Mouse (Mus musculus) brown adipose tissue, adult 24 weeks (tissue): ENCODE results near the gene Capza3. TPM values are rescaled to one million over a fixed set of nuclear protein-coding genes. Genes with fewer than 3 reads are reported as not detected.

ENCODE experiments used
- H3K27ac ChIP-seq: fragments of 200-500 bp; replicated peaks from 2 replicates; pipeline ENCODE4 v1.5.1; 2012; ENCODE audit warnings: low read depth, mild to moderate bottlenecking, low read length
- H3K4me1 ChIP-seq: fragments of 200-500 bp; 2 replicates; pipeline ENCODE4 v1.6.1; 2012; ENCODE audit warnings: low read length, mixed read lengths; ENCODE audit not compliant: control insufficient read depth, insufficient read depth, insufficient read length
- H3K4me3 ChIP-seq: fragments of 200-500 bp; 2 replicates; pipeline ENCODE4 v1.5.1; 2012; ENCODE audit warnings: low read depth, mild to moderate bottlenecking, low read length, moderate library complexity; ENCODE audit not compliant: insufficient read depth
- polyA plus RNA-seq: library from polyadenylated mRNA; stranded (reverse); fragments of >200 nt; gene quantifications from 2 replicates; pipeline ENCODE4 v1.2.4, GENCODE M21; 2012; ENCODE audit not compliant: missing spikeins, insufficient read depth, insufficient read length

Gene Capza3
- polyA plus RNA-seq = not detected in 2 replicates

- Histone ChIP-seq H3K4me3 (no peak within 1 kb of the TSS), H3K27ac (no peak within 1 kb of the TSS), H3K4me1 (no peaks in the 10 kb centered on the region)
Measured at GRCm38 (mm10) chr6:140040952-140041351, at the start of gene Capza3. Gene Capza3, plus strand, starts transcription at chr6:140041252.

- no peak overlapping the region for H3K27ac ChIP-seq
- no peaks in the 10 kb centered on the region for H3K4me1 ChIP-seq
- no peak overlapping the region for H3K4me3 ChIP-seq
Measured at GRCm38 (mm10) chr6:140005181-140005580, 35.9 kb upstream of the Capza3 start.

GRCm38 (mm10) chr6:140024404-140024803 is 16.6 kb upstream of the Capza3 start:
- H3K4me3 ChIP-seq = no peak overlapping the region
- H3K4me1 ChIP-seq = no peaks in the 10 kb centered on the region

GRCm38 (mm10) chr6:140041357-140041756 is 305 bp downstream of the Capza3 start, which contains the start of gene Plcz1:
Gene Plcz1, minus strand, starts transcription at chr6:140041457.
- no peak within 1 kb of the TSS for H3K4me3 ChIP-seq
- H3K27ac ChIP-seq = no peak within 1 kb of the TSS
- H3K4me1 ChIP-seq = no peaks in the 10 kb centered on the region

More at GRCm38 (mm10) chr6:140024404-140024803, 16.6 kb upstream of the Capza3 start:
- no peak overlapping the region for H3K27ac ChIP-seq

GRCm38 (mm10) chr6:140051476-140051875 is 10.4 kb downstream of the Capza3 start:
- Histone ChIP-seq H3K4me3 (no peak overlapping the region), H3K4me1 (no peaks in the 10 kb centered on the region), H3K27ac (no peak overlapping the region)

GRCm38 (mm10) chr6:140054271-140054928 is 13.3 kb downstream of the Capza3 start:
- Histone ChIP-seq H3K27ac (no peak overlapping the region), H3K4me3 (no peak overlapping the region), H3K4me1 (no peaks in the 10 kb centered on the region)

GRCm38 (mm10) chr6:140069177-140069576 is 28.1 kb downstream of the Capza3 start:
- no peak overlapping the region for H3K27ac ChIP-seq
- no peak overlapping the region for H3K4me3 ChIP-seq
- H3K4me1 ChIP-seq = no peaks in the 10 kb centered on the region

GRCm38 (mm10) chr6:140080933-140081332 is 39.9 kb downstream of the Capza3 start:
- Histone ChIP-seq H3K4me1 (no peaks in the 10 kb centered on the region), H3K27ac (no peak overlapping the region), H3K4me3 (no peak overlapping the region)

GRCm38 (mm10) chr6:140081739-140082138 is 40.7 kb downstream of the Capza3 start:
- Histone ChIP-seq H3K4me3 (no peak overlapping the region), H3K27ac (no peak overlapping the region), H3K4me1 (no peaks in the 10 kb centered on the region)

- H3K27ac ChIP-seq = no peak overlapping the region
- no peak overlapping the region for H3K4me3 ChIP-seq
- H3K4me1 ChIP-seq = no peaks in the 10 kb centered on the region
Measured at GRCm38 (mm10) chr6:140089855-140090254, 48.8 kb downstream of the Capza3 start.

Other genes with a start within 250 kb of the Capza3 start
- not detected in 2 replicates for gene Plcz1, start 205 bp downstream of the Capza3 start, polyA plus RNA-seq